Mouse (Mus musculus) heart, embryonic 15.5 days (tissue): ENCODE measurements around the gene Olfr32. TPM values are rescaled to one million over a fixed set of nuclear protein-coding genes. Genes with fewer than 3 reads are reported as not detected.
"Not testable (repeated sequence)": the region's sequence is repeated elsewhere in the genome, so short reads cannot be mapped to it uniquely, and the experiment has no call there.

Experiments
- ATAC-seq: fragments of 200-750 bp; cut with Nextera tagmentation; replicated peaks from 2 replicates; pipeline ENCODE4 v1.8.0; 2017; ENCODE audit warnings: low read depth, moderate TSS enrichment; ENCODE audit not compliant: insufficient number of reproducible peaks, insufficient read depth, low FRiP score
- H3K27ac ChIP-seq: fragments of 300-500 bp; sonication (generic); 2 replicates; pipeline ENCODE4 v1.5.1; 2015; ENCODE audit warnings: mild to moderate bottlenecking, inconsistent platforms
- H3K27me3 ChIP-seq: fragments of 300-500 bp; sonication (generic); 2 replicates; pipeline ENCODE4 v1.6.1; 2015; ENCODE audit warnings: inconsistent platforms
- H3K36me3 ChIP-seq: fragments of 300-500 bp; sonication (generic); 2 replicates; pipeline ENCODE4 v1.6.1; 2015; ENCODE audit warnings: mild to moderate bottlenecking, inconsistent platforms
- H3K4me1 ChIP-seq: fragments of 300-500 bp; sonication (generic); replicated peaks from 2 replicates; pipeline ENCODE4 v1.6.1; 2015; ENCODE audit warnings: inconsistent platforms
- H3K4me2 ChIP-seq: fragments of 300-500 bp; sonication (generic); 2 replicates; pipeline ENCODE4 v1.6.1; 2015; ENCODE audit warnings: inconsistent platforms, mild to moderate bottlenecking, moderate library complexity
- H3K4me3 ChIP-seq: fragments of 300-500 bp; sonication (generic); 2 replicates; pipeline ENCODE4 v1.5.1; 2015; ENCODE audit warnings: mild to moderate bottlenecking, inconsistent platforms
- H3K9ac ChIP-seq: fragments of 300-500 bp; sonication (generic); 2 replicates; pipeline ENCODE4 v1.6.1; 2015; ENCODE audit warnings: mild to moderate bottlenecking, inconsistent platforms
- H3K9me3 ChIP-seq: fragments of 300-500 bp; sonication (generic); replicated peaks from 2 replicates; pipeline ENCODE4 v1.6.1; 2016; ENCODE audit warnings: inconsistent platforms
- WGBS: fragments of 180-500 bp; shearing (Covaris S2); methylation state at CpG from one replicate; pipeline ENCODE4 v1.1.7; 2015; ENCODE audit warnings: mixed read lengths; 5-methylcytosine and 5-hydroxymethylcytosine counted together
- polyA plus RNA-seq: library from polyadenylated mRNA; unstranded; fragments of >200 nt; fragmentation: Nextera tagmentation; extraction: Ambion mirVana; gene quantifications from 2 replicates; pipeline ENCODE4 v1.2.1, GENCODE M21; 2015

Olfr32 gene
- not detected in 2 replicates for polyA plus RNA-seq

DNA sequence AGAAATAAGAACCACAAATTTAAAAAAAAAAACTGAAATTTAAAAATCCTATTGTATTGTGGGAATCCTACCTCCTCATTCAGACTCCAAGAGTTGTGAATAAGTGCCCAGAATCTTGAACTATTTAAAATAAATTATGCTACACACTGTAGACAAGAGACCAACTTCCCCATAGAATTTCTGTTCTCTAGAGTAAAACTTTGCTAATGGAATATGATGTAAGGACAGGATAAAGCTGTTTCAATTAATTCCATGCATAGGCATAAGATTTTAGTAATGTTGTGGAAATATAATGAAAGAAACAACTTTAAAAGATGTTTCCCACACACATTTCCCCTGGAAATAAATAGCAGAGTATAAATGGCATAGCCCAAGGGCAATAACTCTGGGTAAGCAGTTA lies at the start of gene Olfr32:
TSS of gene Olfr32 (minus strand) at position 101 of the 400 bp plus-strand sequence.
- Histone ChIP-seq H3K4me2 (no peak within 1 kb of the TSS), H3K36me3 (no peaks in the 10 kb centered on the region), H3K27me3 (no peaks in the 10 kb centered on the region), H3K9me3 (no peaks in the 10 kb centered on the region), H3K27ac (no peak within 1 kb of the TSS), H3K4me1 (no peaks in the 10 kb centered on the region), H3K4me3 (no peak within 1 kb of the TSS), H3K9ac (no peak within 1 kb of the TSS)
- ATAC-seq = no peak

DNA sequence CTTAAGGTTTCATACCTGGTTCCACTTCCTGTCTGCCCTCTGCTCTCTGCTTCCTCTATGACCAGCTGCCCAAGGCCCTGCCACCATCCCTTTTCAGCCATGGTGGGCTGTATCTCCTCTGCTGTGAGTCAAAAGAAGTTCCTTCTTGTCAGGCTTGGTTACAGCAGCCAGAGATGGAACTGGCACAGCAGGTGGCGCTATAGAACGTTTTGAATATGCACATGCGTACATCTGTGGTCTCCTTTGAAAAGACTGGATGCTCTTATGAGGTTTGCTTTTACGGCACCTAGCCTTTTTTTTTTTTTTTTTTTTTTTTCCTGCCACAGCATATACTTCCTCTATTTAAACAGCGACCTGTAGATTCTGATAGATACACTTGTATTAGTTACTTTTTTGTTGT lies 45.0 kb upstream of the Olfr32 start:
- not testable (repeated sequence) for H3K36me3 ChIP-seq, ATAC-seq, H3K4me2 ChIP-seq, H3K9ac ChIP-seq, H3K27me3 ChIP-seq, H3K4me3 ChIP-seq, H3K4me1 ChIP-seq, H3K9me3 ChIP-seq, H3K27ac ChIP-seq
- no CpG with 5 or more reads among the region's 5 CpGs for WGBS

DNA sequence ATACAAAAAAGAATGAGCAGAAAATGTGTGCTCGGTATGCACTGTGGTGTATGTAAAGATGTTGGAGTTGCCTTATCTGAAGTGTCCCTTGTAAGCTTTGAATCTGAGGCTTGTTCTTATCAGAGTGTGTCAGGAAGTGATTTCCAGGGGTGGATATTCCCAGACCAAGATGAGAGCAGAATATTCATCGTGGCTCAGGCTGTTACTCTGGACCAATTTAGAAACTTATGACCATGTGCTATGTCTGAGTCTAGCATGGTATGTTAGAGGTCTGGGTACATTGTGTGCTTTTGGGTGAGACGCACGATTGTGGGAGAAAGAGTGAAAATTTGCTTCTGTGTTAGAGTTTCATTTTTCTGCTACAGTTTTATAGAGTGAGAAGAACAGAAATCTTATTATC lies 44.0 kb upstream of the Olfr32 start:
- not testable (repeated sequence) for H3K4me2 ChIP-seq, H3K27ac ChIP-seq, ATAC-seq, H3K36me3 ChIP-seq, H3K9me3 ChIP-seq, H3K9ac ChIP-seq, H3K4me1 ChIP-seq, H3K27me3 ChIP-seq, H3K4me3 ChIP-seq
- WGBS = no CpG with 5 or more reads among the region's 4 CpGs

DNA sequence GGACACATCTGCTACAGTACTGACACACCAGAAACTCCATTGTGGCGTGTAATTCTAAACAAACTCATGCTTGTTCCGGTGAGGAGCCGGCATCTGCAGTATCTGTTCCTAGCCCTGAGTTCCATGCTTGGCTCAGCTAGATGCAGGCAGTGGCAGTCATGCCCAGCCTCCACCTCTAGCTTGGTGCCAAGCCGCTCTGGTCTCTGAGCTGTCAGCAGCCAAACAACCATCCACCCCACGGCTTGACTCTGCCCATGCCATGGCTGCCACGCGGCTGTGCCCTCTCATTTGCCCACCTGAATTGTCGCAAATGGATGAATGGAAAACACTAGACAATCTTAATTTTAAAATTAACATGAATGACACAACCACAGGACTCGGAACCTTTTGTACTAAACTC lies 11.8 kb upstream of the Olfr32 start:
- Histone ChIP-seq H3K4me2 (no peak overlapping the region), H3K4me1 (no peaks in the 10 kb centered on the region), H3K9ac (no peak overlapping the region), H3K36me3 (no peaks in the 10 kb centered on the region), H3K4me3 (no peak overlapping the region), H3K27ac (no peak overlapping the region), H3K9me3 (no peaks in the 10 kb centered on the region), H3K27me3 (no peaks in the 10 kb centered on the region)
- 82% methylated on average over 9 of the region's 9 CpGs for WGBS
- ATAC-seq = no peak

DNA sequence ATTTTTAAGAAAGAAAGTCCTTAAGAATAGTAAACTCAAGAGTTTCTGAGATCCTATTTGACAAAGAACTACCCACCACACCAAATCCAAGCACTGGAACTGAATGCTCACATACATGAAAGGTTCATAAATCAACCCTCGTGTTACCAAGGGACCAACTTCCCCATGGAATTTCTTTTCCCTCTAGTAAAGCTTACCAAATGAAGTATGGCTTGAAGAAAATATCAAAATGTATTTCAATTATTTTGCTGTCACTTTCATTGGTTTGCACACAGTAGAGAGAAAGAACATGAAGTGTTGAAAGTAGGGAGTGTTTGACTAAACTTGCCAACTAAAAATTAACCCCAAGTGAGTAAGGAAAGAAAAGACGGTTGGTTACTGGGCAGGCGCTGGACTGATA lies 10.9 kb upstream of the Olfr32 start, which contains the start of gene Olfr1270:
TSS of gene Olfr1270 (minus strand) at position 101 of the 400 bp plus-strand sequence.
- H3K36me3 ChIP-seq = no peaks in the 10 kb centered on the region
- H3K9me3 ChIP-seq = no peaks in the 10 kb centered on the region
- H3K27me3 ChIP-seq = no peaks in the 10 kb centered on the region
- ATAC-seq = no peak
- 76% methylated on average over 3 of the region's 3 CpGs for WGBS
- no peak within 1 kb of the TSS for H3K4me3 ChIP-seq
- no peak within 1 kb of the TSS for H3K27ac ChIP-seq
- no peaks in the 10 kb centered on the region for H3K4me1 ChIP-seq
- no peak within 1 kb of the TSS for H3K4me2 ChIP-seq
- no peak within 1 kb of the TSS for H3K9ac ChIP-seq

DNA sequence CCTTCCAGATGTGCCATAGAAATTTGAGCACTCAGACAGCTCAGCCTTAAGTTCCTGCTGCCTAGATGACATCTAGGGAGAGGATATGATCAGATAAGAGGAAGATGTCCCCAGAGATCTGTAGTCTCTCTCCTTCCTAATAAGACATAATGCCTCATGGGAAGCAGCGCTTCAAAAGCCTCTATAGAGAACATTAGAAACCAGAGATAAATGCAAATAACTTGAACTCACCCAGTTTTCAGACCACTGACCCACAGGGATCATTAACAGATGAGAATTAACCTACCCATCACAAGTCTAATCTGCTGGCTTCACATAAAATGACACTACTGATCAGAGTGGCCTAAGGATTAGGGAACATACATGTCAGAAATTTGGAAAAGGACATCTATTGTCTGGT lies 20.8 kb downstream of the Olfr32 start, which contains the start of gene Olfr1269:
TSS of gene Olfr1269 (minus strand) at position 101 of the 400 bp plus-strand sequence.
- Histone ChIP-seq H3K4me3 (no peak within 1 kb of the TSS), H3K36me3 (no peaks in the 10 kb centered on the region), H3K4me2 (no peak within 1 kb of the TSS), H3K27me3 (no peaks in the 10 kb centered on the region), H3K27ac (no peak within 1 kb of the TSS), H3K4me1 (no peaks in the 10 kb centered on the region), H3K9ac (no peak within 1 kb of the TSS), H3K9me3 (no peaks in the 10 kb centered on the region; the same call in 1 of the 2 replicates)
- ATAC-seq = no peak
- 92% methylated on average over 1 of the region's 1 CpGs for WGBS

Other genes starting within 250 kb of the Olfr32 start
- gene Olfr1258, start 215.0 kb downstream of the Olfr32 start, polyA plus RNA-seq = not detected in 2 replicates
- not detected in 2 replicates for gene Olfr1259, start 193.6 kb downstream of the Olfr32 start, polyA plus RNA-seq
- gene Olfr1260, start 168.0 kb downstream of the Olfr32 start, polyA plus RNA-seq = not detected in 2 replicates
- not detected in 2 replicates for gene Olfr1261, start 151.1 kb downstream of the Olfr32 start, polyA plus RNA-seq
- gene Olfr1262, start 142.2 kb downstream of the Olfr32 start, polyA plus RNA-seq = not detected in 2 replicates
- gene Olfr1263, start 130.2 kb downstream of the Olfr32 start, polyA plus RNA-seq = not detected in 2 replicates
- gene Olfr1264, start 116.7 kb downstream of the Olfr32 start, polyA plus RNA-seq = not detected in 2 replicates
- not detected in 2 replicates for gene Olfr1265, start 107.0 kb downstream of the Olfr32 start, polyA plus RNA-seq
- not detected in 2 replicates for gene Olfr140, start 78.7 kb downstream of the Olfr32 start, polyA plus RNA-seq
- not detected in 2 replicates for gene Olfr1269, start 20.9 kb downstream of the Olfr32 start, polyA plus RNA-seq
- not detected in 2 replicates for gene Olfr1270, start 10.8 kb upstream of the Olfr32 start, polyA plus RNA-seq
- gene Olfr1506, start 82.2 kb upstream of the Olfr32 start, polyA plus RNA-seq = not detected in 2 replicates
- gene Olfr142, start 115.3 kb upstream of the Olfr32 start, polyA plus RNA-seq = not detected in 2 replicates
- not detected in 2 replicates for gene Olfr1271, start 128.7 kb upstream of the Olfr32 start, polyA plus RNA-seq
- not detected in 2 replicates for gene Olfr1272, start 150.5 kb upstream of the Olfr32 start, polyA plus RNA-seq
- gene Gm13769, start 179.9 kb upstream of the Olfr32 start, polyA plus RNA-seq = 0.05 TPM in 1 of 2 replicates, not detected in the other